Mouse (Mus musculus): Measurements from ENCODE around the gene Ap3s2.

DNA sequence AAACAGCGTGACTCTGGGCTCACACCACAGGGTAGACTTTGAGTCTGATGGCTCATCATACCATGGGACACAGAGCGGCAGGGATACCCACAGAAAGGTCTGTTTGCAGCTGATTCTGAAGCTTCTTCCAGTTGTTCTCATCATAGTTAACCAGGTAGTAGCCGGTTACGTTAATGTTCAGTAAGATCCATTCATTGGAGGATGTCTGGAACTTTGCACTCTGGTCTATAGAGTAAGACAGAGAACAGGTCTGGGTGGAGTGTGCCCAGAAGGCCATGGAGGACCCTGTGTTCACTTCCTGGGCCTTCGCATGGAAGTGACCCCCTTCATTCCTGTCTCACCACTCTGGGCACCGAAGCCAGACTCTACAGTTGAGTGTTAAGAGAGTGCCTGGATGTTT lies 85.3 kb downstream of the Ap3s2 start:
- TF ChIP-seq CTCF (IDR thresholded peaks at IDR 0.05; ENCODE audit: insufficient read depth, low read depth, low read length) (no peak), POLR2A (IDR thresholded peaks at IDR 0.05; ENCODE audit: insufficient read depth, low read depth, low read length) (no peak)
